Mouse (Mus musculus) liver, postnatal 0 days (tissue): Measurements from ENCODE around the gene Lypd4.

Experiments
- CTCF ChIP-seq: sonication (generic); IDR thresholded peaks from 2 replicates; pipeline ENCODE4 v1.5.1; 2016; ENCODE audit warnings: antibody characterized with exemption, low read depth
- EP300 ChIP-seq: IDR thresholded peaks from 2 replicates; pipeline ENCODE4 v1.6.1; 2016; ENCODE audit warnings: antibody characterized with exemption, low read depth, mild to moderate bottlenecking

DNA sequence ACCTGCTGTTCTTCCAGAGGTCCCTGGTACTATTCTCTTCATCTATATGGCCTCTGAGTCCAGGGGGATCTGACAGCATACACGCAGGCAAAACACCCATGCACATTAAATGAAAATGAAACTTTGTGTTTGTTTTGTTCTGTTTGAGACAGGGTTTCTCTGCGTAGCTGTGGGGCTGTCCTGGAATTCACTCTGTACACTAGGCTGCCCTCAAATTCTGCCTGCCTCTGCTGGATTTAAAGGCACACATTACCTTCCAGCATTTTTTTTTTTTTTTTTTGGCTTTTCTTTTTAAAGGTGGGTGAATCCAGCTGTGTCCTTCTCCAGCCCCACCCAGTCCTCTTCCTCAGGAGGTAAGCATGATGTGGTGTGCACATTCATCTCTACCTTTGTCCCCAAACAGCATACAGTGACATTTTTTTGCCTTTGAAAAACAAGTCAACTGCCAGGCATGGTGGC lies 22.4 kb upstream of the Lypd4 start:
- no peak for TF ChIP-seq CTCF
- TF ChIP-seq EP300, result no peak
